Mouse (Mus musculus) Patski (cell line): ENCODE measurements around the gene Cuta. TPM values are rescaled to one million over a fixed set of nuclear protein-coding genes. Genes with fewer than 3 reads are reported as not detected.

Source experiments
- ATAC-seq: fragments of 100-300 bp; one replicate; pipeline ENCODE4 v1.8.0; 2021
- CTCF ChIA-PET: fragments of 350-600 bp; sonication (Branson Sonifier 250); formaldehyde crosslinking; loops from one replicate; lab custom pipeline; 2022; ENCODE audit warnings: inconsistent platforms; lab: Charles Lee
- POLR2A ChIA-PET: fragments of 350-600 bp; sonication (Branson Sonifier 250); formaldehyde crosslinking; loops from one replicate; lab custom pipeline; 2022; ENCODE audit warnings: antibody characterized with exemption, inconsistent platforms; lab: Charles Lee
- DNase-seq: peaks from one replicate; pipeline ENCODE4 v3.0.0-alpha.2; 2011; ENCODE audit warnings: low read depth, low spot score
- H3K27me3 ChIP-seq: fragments of 371-371 bp; one replicate; pipeline ENCODE4 v1.5.1; 2021
- CTCF ChIP-seq: fragments of 100-300 bp; IDR thresholded peaks from one replicate; pipeline ENCODE4 v1.5.1; 2021
- in situ Hi-C: fragments of 300-500 bp; cut with MboI; formaldehyde crosslinking; loops from 3 replicates; pipeline ENCODE4 v1.11.1; 2018; ENCODE audit warnings: low pct_unique_long_range_greater_than_20kb, mixed read lengths
- polyA plus RNA-seq: library from polyadenylated mRNA; unstranded; gene quantifications from one replicate; pipeline ENCODE4 v1.2.3, GENCODE M21; 2021

Gene Cuta
- polyA plus RNA-seq, 1 experiment from 2014 or later = 119 TPM

- no peaks in the 10 kb centered on the region for H3K27me3 ChIP-seq
- ChIA-PET POLR2A (interaction anchor here (0.8 to 1.0 kb wide), 2 partner anchors 8 to 99 kb away, joined by 3 to 4 read pairs; partner anchors contain the start of gene Cuta), CTCF (no interaction called here)
- in situ Hi-C loops = loop anchor here (25.0 kb wide), 1 partner anchor 165 kb away; no protein-coding TSS in a partner anchor
- no peak for ATAC-seq
- no peak for TF ChIP-seq CTCF
- DNase-seq = no peak
These were observed 8.1 kb upstream of the Cuta start for GRCm38 (mm10) chr17:26947231-26948100.

GRCm38 (mm10) chr17:26946567-26946966, 7.2 kb upstream of the Cuta start:
- ATAC-seq (no peak), DNase-seq (no peak)
- ChIA-PET CTCF (no interaction called here), POLR2A (no interaction called here)
- TF ChIP-seq CTCF = no peak
- H3K27me3 ChIP-seq = no peaks in the 10 kb centered on the region
- in situ Hi-C loops = loop anchor here (25.0 kb wide), 1 partner anchor 166 kb away; no protein-coding TSS in a partner anchor

- POLR2A ChIA-PET = no interaction called here
- no peak for ATAC-seq
- no peaks in the 10 kb centered on the region for H3K27me3 ChIP-seq
- no peak for DNase-seq
- CTCF ChIA-PET = no interaction called here
- in situ Hi-C loops = loop anchor here (25.0 kb wide), 1 partner anchor 166 kb away; no protein-coding TSS in a partner anchor
- no peak for TF ChIP-seq CTCF
These were observed 6.6 kb upstream of the Cuta start for GRCm38 (mm10) chr17:26945824-26946495.

GRCm38 (mm10) chr17:26941841-26942570, 2.6 kb upstream of the Cuta start:
- H3K27me3 ChIP-seq = no peaks in the 10 kb centered on the region
- ATAC-seq = no peak
- POLR2A ChIA-PET = interaction anchor here (0.7 kb wide), 1 partner anchor 75 kb away, joined by 3 read pairs; no protein-coding TSS in a partner anchor
- CTCF ChIA-PET = no interaction called here
- DNase-seq = no peak
- in situ Hi-C loops = loop anchor here (25.0 kb wide), 1 partner anchor 170 kb away; no protein-coding TSS in a partner anchor
- no peak for TF ChIP-seq CTCF

- TF ChIP-seq CTCF = no peak
- DNase-seq (no peak), ATAC-seq (no peak)
- POLR2A ChIA-PET = no interaction called here
- in situ Hi-C loops = loop anchor here (25.0 kb wide), 1 partner anchor 171 kb away; no protein-coding TSS in a partner anchor
- CTCF ChIA-PET = interaction anchor here (1.0 kb wide), 1 partner anchor 15 kb away, joined by 4 read pairs; no protein-coding TSS in a partner anchor
- no peaks in the 10 kb centered on the region for H3K27me3 ChIP-seq
These were observed 1.8 kb upstream of the Cuta start, which contains the start of gene Syngap1 for GRCm38 (mm10) chr17:26941031-26941789. Gene Syngap1 (plus strand): TSS chr17:26941253.

- in situ Hi-C loops = loop anchor here (25.0 kb wide), 1 partner anchor 172 kb away; no protein-coding TSS in a partner anchor
- TF ChIP-seq CTCF = no peak
- H3K27me3 ChIP-seq = no peaks in the 10 kb centered on the region
- ATAC-seq = no peak
- ChIA-PET POLR2A (interaction anchor here (1.1 to 1.3 kb wide), 2 partner anchors 8 to 33 kb away, joined by 3 to 4 read pairs; partner anchors contain the start of gene Zbtb9), CTCF (no interaction called here)
- DNase-seq = no peak
These were observed 568 bp upstream of the Cuta start for GRCm38 (mm10) chr17:26939973-26940300.

GRCm38 (mm10) chr17:26938731-26939130, 638 bp downstream of the Cuta start:
- no peaks in the 10 kb centered on the region for H3K27me3 ChIP-seq
- POLR2A ChIA-PET = interaction anchor here (1.3 to 2.1 kb wide), 2 partner anchors 9 to 18 kb away, joined by 4 to 6 read pairs; no protein-coding TSS in a partner anchor
- no peak for ATAC-seq
- in situ Hi-C loops = loop anchor here (25.0 kb wide), 1 partner anchor 174 kb away; no protein-coding TSS in a partner anchor
- no peak for TF ChIP-seq CTCF
- CTCF ChIA-PET = interaction anchor here (0.9 kb wide), 1 partner anchor 31 kb away, joined by 3 read pairs; no protein-coding TSS in a partner anchor
- DNase-seq = no peak

- TF ChIP-seq CTCF = no peak
- CTCF ChIA-PET = interaction anchor here (0.9 kb wide), 1 partner anchor 32 kb away, joined by 3 read pairs; no protein-coding TSS in a partner anchor
- H3K27me3 ChIP-seq = no peaks in the 10 kb centered on the region
- in situ Hi-C loops = loop anchor here (25.0 kb wide), 1 partner anchor 174 kb away; no protein-coding TSS in a partner anchor
- POLR2A ChIA-PET = interaction anchor here (0.6 to 2.1 kb wide), 3 partner anchors 18 to 826 kb away, joined by 3 to 6 read pairs (median 3); no protein-coding TSS in a partner anchor
- ATAC-seq = no peak
- DNase-seq = no peak
These were observed 1.3 kb downstream of the Cuta start for GRCm38 (mm10) chr17:26937883-26938695.
